Mouse (Mus musculus): Measurements from ENCODE around the gene Mpp4.

Gene Mpp4

DNA sequence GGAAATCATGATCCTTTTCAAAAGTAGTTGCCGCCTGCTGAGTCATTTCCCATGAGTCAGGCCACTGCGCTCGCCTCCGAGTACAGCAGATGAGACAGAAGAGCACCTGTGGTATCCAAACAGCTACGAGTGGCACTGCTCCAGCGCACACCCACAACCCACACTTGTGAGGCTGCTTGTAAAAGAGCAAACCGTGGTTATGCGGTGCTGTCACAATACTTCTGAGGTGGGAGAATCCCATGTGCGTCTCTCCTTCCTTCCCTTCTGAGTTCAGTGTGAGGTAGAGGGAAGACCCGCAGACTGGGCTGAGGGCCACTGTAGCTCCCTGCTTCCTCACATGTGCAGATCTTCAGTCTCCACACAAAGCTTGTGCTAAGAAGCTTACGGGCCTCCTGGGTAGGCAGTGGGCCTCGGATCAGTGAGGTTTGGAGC is at the start of gene Mpp4:
Gene Mpp4 (minus strand): TSS at position 360 of the 432 bp plus-strand sequence.
- DNase-seq (ENCODE audit: extremely low read depth, insufficient read length, low spot score) = peak; percentile 75

DNA sequence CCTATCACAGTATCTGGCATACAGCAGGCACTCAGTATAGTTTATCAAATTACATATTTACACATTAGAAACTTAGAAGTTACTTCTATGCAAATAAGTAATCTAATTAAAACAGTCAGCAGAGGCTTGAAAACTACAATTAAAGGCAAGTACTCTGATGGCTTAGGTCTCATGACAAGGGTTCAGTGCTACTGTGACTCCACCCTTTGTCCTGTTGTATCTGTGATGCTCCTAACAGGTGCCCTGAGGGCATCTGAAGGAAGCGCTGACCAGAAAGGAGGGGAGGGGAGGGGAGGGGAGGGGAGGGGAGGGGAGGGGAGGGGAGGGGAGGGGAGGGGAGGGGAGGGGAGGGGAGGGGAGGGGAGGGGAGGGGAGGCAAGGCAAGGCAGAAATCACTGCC is 49.8 kb upstream of the Mpp4 start:
- DNase-seq (ENCODE audit: extremely low read depth, insufficient read length, low spot score) = no peak

DNA sequence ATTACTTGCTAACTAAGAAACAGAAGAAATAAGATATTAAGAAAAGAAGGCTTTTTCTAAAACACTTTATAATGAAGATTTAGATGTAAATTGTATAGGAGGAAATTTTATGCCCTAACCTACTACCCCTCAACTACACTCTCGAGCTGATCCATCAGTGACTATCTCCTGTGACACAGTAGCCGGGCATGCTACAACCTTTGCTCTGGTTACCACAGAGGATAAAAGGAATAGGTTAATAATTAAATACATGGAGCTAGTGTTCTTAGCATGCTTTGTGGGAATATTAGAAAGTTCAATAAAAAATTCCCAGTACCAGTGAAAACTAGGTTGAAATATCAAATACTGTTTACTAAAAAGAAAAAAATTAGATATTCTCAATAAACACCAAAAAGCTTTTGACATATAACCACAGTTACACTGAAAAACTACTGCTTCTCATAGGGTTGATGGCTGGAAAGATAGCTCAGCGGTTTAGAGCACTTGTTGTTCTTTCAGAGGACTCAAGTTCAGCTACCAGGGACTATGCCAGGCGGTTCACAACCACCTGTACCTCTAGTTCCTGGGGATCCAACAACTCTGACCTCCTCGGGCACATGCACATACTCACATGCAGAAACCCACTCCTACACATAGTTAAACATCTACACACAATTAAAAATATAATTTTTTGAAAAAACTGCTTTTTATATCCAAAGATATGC is 49.0 kb upstream of the Mpp4 start:
- no peak for DNase-seq (ENCODE audit: extremely low read depth, insufficient read length, low spot score)

DNA sequence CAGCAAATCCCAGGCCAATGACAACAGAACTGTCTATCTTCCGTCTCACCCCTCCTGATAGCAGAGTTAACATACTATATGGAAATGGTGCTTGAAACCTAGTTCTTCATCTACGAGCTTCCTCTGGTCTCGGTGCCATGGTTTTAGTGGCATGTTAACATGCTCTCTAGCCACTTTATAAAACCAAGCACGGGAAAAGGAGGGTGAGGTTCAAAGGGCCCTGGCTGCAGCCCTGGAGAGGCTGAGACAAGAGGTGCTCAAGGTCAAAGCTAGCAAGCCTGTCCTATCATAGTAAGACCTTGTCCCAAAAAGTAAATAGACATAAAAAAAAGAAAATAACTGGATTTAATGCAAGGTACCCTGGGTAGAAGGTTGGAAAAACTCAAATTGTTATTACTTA is 48.5 kb upstream of the Mpp4 start:
- DNase-seq (ENCODE audit: extremely low read depth, insufficient read length, low spot score) = no peak

- DNase-seq (ENCODE audit: extremely low read depth, insufficient read length, low spot score) = no peak
Observed at GRCm38 (mm10) chr1:59208331-59208730, 45.1 kb upstream of the Mpp4 start.

- DNase-seq (ENCODE audit: extremely low read depth, insufficient read length, low spot score) = no peak
Observed at GRCm38 (mm10) chr1:59204489-59204888, 41.3 kb upstream of the Mpp4 start.

DNA sequence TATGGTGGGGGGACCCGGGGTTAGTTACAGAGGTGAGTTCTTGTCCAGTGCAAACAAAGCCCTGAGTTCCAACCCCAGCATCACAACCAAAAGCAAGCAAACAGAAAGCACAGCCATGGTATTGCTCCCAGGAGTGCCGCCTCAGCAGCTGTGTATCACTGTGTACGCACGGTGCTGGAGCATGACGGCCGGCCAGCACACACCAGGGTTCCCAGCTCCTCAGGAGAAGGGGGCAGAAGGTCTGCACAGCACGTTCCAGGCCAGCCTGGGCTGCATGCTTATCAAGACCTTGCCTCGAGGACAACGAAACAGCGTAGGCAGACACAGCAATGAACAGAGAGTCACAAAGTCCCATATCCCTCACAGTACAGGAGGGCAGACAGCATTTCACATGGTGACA is 39.2 kb upstream of the Mpp4 start:
- DNase-seq (ENCODE audit: extremely low read depth, insufficient read length, low spot score) = no peak

GRCm38 (mm10) chr1:59201561-59201960 is 38.4 kb upstream of the Mpp4 start:
- DNase-seq (ENCODE audit: extremely low read depth, insufficient read length, low spot score) = no peak

GRCm38 (mm10) chr1:59200960-59201359 is 37.8 kb upstream of the Mpp4 start:
- no peak for DNase-seq (ENCODE audit: extremely low read depth, insufficient read length, low spot score)

GRCm38 (mm10) chr1:59194979-59195378 is 31.8 kb upstream of the Mpp4 start:
- DNase-seq (ENCODE audit: extremely low read depth, insufficient read length, low spot score) = no peak

DNA sequence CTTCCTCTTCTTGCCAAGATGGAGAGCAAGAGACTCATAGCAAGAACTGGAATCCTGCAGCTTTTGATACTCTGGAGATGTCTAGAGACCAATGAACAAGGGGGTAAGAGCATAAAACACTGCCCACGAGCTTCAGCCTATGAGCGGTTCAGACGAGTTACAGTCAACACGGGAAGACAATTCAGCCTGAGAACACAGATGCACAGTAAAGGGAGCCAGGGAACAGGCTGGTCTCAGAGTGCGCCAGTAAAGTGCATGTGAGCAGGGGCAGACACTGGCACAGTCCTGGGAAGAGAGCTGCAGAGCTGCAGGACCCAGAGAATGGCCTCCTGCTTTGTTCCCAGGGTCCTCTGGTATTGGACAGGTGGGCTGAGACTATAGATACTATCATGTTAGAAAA is 24.6 kb upstream of the Mpp4 start:
- DNase-seq (ENCODE audit: extremely low read depth, insufficient read length, low spot score) = no peak

DNA sequence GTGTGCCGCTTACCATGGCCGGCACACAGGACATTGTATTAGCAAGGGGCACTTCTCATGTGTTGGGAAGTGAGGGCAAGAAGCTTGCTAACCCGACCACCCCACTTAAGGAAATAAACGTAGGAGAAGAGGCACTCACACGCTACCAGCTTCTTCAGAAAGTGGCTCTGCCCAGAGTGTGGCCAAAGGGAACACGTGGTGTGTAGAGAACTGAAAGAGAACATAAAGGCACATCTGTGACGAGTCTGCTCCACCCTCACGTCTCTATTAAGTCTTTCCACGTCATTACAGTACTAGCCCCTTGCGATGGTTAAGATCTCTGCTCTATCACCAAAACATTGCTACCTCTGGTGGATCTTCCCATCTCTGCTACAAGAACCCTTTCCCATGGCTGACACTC is 23.1 kb upstream of the Mpp4 start:
- no peak for DNase-seq (ENCODE audit: extremely low read depth, insufficient read length, low spot score)

- DNase-seq (ENCODE audit: extremely low read depth, insufficient read length, low spot score) = no peak
Observed at GRCm38 (mm10) chr1:59185410-59185809, 22.2 kb upstream of the Mpp4 start.

GRCm38 (mm10) chr1:59183045-59183444 is 19.9 kb upstream of the Mpp4 start:
- DNase-seq (ENCODE audit: extremely low read depth, insufficient read length, low spot score) = no peak

DNA sequence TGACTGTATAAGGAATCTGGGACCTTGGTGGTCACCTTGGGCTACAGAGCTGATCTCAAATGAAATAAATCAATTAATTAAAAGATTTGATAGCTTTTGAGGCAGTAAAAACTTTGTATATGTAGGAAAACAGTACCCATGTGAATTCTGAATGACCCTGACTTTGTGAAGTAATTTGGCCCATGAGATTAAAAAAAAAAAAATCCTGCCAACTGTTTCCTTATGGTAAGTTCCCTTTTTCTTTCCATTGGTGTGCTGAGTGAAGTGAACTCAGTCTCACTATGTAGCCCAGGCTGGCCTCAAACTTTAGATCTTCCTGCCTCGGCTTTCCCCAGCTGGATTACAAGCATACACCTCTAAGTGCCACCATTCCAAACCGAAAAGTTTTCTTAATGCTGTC is 19.2 kb upstream of the Mpp4 start:
- DNase-seq (ENCODE audit: extremely low read depth, insufficient read length, low spot score) = no peak

- DNase-seq (ENCODE audit: extremely low read depth, insufficient read length, low spot score) = no peak
Observed at GRCm38 (mm10) chr1:59180003-59180402, 16.8 kb upstream of the Mpp4 start.

DNA sequence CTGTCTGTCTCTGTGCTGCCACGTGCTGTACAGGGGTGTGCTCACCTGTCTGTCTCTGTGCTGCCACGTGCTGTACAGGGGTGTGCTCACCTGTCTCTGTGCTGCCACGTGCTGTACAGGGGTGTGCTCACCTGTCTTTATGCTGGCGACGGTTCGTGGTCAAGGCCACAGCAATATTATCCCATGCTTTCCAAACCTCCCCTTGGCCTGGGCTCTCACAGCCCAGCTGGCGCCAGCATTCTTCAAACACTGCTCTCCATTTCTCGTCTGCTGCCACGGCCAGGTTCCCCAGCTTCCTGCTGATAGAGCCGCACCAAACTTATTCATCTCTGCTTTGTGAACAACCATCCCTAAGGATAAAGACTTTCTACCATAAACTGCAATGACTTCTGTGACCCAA is 15.2 kb upstream of the Mpp4 start:
- no peak for DNase-seq (ENCODE audit: extremely low read depth, insufficient read length, low spot score)

- DNase-seq (ENCODE audit: extremely low read depth, insufficient read length, low spot score) = no peak
Observed at GRCm38 (mm10) chr1:59174514-59175373, 11.6 kb upstream of the Mpp4 start.

DNA sequence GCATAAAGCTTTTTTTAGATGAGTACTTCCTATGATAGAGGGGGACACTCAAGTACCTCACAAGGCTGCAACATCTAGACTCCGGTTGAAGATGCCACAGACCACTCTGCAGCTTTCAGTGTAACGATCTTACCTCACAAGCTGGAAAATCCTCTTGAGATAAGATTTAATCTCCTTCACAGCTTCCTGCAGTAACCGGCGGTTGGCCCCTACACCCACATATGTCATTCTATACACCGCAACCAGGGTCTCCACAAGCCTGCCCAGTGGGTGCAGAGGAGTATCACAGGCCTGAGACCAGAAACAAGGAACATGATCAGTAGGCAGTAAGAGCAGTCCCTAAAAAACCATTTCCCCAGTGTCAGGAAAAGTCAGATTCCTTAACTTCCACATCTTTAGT is 9.8 kb upstream of the Mpp4 start:
- no peak for DNase-seq (ENCODE audit: extremely low read depth, insufficient read length, low spot score)

GRCm38 (mm10) chr1:59171875-59172274 is 8.7 kb upstream of the Mpp4 start:
- DNase-seq (ENCODE audit: extremely low read depth, insufficient read length, low spot score) = no peak

DNA sequence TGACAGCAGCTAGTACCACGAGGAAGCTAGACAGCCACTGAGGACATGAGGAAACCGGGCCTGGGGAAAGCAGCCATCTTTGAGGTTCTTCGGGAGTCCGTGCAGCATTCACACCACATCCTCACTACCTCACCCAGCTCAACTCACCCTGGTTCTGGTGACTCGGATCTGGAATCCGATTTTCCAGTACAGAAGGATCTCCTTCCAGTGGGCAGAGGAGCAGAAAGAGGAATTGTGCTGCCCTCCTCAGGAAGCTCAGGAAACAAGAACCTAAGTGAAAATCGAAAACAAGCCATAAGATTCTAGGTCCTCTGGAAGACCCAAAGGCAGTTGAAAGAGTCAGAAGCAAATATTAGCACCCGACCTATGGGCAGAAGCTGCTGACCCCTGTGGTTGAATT is 7.1 kb upstream of the Mpp4 start:
- DNase-seq (ENCODE audit: extremely low read depth, insufficient read length, low spot score) = no peak

- DNase-seq (ENCODE audit: extremely low read depth, insufficient read length, low spot score) = no peak
Observed at GRCm38 (mm10) chr1:59169586-59169985, 6.4 kb upstream of the Mpp4 start.
